ENCODE assay signal across 28 mouse cellular contexts in genomic region chr14:20783526-20783925, GRCm38 (mm10). TPM values are rescaled to one million over a fixed set of nuclear protein-coding genes. Genes with fewer than 3 reads are reported as not detected.
DNase-seq lines count a peak whose midpoint lies in the region; TF ChIP-seq lines count a peak whose summit lies in the region.
"Had no signal": no experiment of that assay in that cellular context is flagged by ENCODE, and none has a peak within 500 bp of the region (broad histone marks: within the 10 kb centered on the region; RNA-seq: fewer than 3 reads in every experiment).

No protein-coding gene starts in this region.

- H3K4me2 ChIP-seq in myocyte (ENCODE audit: low read depth) = peak overlapping the region; percentile 50
- H3K4me2 ChIP-seq: embryonic facial prominence, embryonic 13.5 days; embryonic facial prominence, embryonic 15.5 days; forebrain, embryonic 12.5 days had no signal

- H3ac ChIP-seq in myocyte (ENCODE audit: control insufficient read depth, insufficient read length) = no peak overlapping the region

- no peaks in the 10 kb centered on the region for H3K27me3 ChIP-seq in heart, embryonic 10.5 days (ENCODE audit: insufficient read depth, poor library complexity, severe bottlenecking)
- no peaks in the 10 kb centered on the region for H3K27me3 ChIP-seq in myocyte (ENCODE audit: control insufficient read depth, insufficient read depth, insufficient read length)
- no peaks in the 10 kb centered on the region for H3K27me3 ChIP-seq in cerebellum, adult 2 months (ENCODE audit: control insufficient read depth, insufficient read depth, low read length)
- H3K27me3 ChIP-seq: CH12.LX; embryonic facial prominence, embryonic 13.5 days; embryonic facial prominence, embryonic 15.5 days; forebrain, embryonic 12.5 days; Patski had no signal

- H3K4me1 ChIP-seq in heart, embryonic 10.5 days = peaks cover 56% of the 10 kb centered on the region
- peaks cover 15% of the 10 kb centered on the region for H3K4me1 ChIP-seq in bone marrow, adult 2 months (ENCODE audit: control insufficient read depth, insufficient read depth, low read length)
- H3K4me1 ChIP-seq in cerebellum, adult 2 months (ENCODE audit: control insufficient read depth, insufficient read depth, low read length) = peaks cover 19% of the 10 kb centered on the region

- peaks cover 81% of the 10 kb centered on the region for H3K36me3 ChIP-seq in heart, embryonic 10.5 days
- H3K36me3 ChIP-seq in myocyte (ENCODE audit: control insufficient read depth, insufficient read depth) = peaks cover 26% of the 10 kb centered on the region

- no peak overlapping the region for H3K4me3 ChIP-seq in heart, embryonic 10.5 days
- no peak overlapping the region for H3K4me3 ChIP-seq in bone marrow, adult 2 months (replicated peaks; ENCODE audit: control insufficient read depth, low read depth, low read length)
- H3K4me3 ChIP-seq in myocyte = no peak overlapping the region
- H3K4me3 ChIP-seq in cerebellum, adult 2 months (replicated peaks; ENCODE audit: insufficient read depth, low read depth, low read length) = no peak overlapping the region
- H3K4me3 ChIP-seq: embryonic facial prominence, embryonic 13.5 days; embryonic facial prominence, embryonic 15.5 days; erythroblast, embryonic 14.5 days; forebrain, embryonic 10.5 days; forebrain, embryonic 12.5 days had no signal

- TF ChIP-seq POLR2A in bone marrow, adult 2 months (IDR thresholded peaks at IDR 0.05; ENCODE audit: borderline replicate concordance, control insufficient read depth, low read depth, low read length) = no peak
- no peak for TF ChIP-seq POLR2A in myocyte (IDR thresholded peaks at IDR 0.05; ENCODE audit: insufficient read length, low read depth)
- TF ChIP-seq POLR2A in cerebellum, adult 2 months (IDR thresholded peaks at IDR 0.05; ENCODE audit: borderline replicate concordance, insufficient read depth, low read length) = no peak

- 93% methylated on average over 6 of the region's 6 CpGs for WGBS in heart, embryonic 10.5 days
- WGBS in bone marrow, adult 2 months = 59% methylated on average over 6 of the region's 6 CpGs
- 94% methylated on average over 6 of the region's 6 CpGs for WGBS in cerebellum, adult 2 months

- DNase-seq in heart, embryonic 10.5 days (ENCODE audit: low spot score) = no peak
- no peak for DNase-seq in heart, adult 11 months
- DNase-seq in 416B (ENCODE audit: low read depth) = peak; percentile 89
- no peak for DNase-seq in cerebellum, adult 2 months
- no peak for DNase-seq in embryo, embryonic 10 days (ENCODE audit: low spot score)
- DNase-seq in kidney, postnatal 25 days = no peak
- DNase-seq: adrenal gland, adult 8-10 months; adrenal gland, postnatal 14 days; adrenal gland, postnatal 36 days; B cell, adult 2 months; cerebellum, adult 11 months; cerebellum, adult 18-20 months; cerebellum, adult 9-10 months; cerebellum, postnatal 10 days; cerebellum, postnatal 25 days; embryo, embryonic 11 days had no signal

- peaks cover 74% of the 10 kb centered on the region for H3K79me2 ChIP-seq in myocyte (ENCODE audit: control insufficient read depth, insufficient read depth)

- H3K9me3 ChIP-seq in heart, embryonic 10.5 days = no peaks in the 10 kb centered on the region
- H3K9me3 ChIP-seq: embryonic facial prominence, embryonic 13.5 days; embryonic facial prominence, embryonic 15.5 days; forebrain, embryonic 10.5 days; forebrain, embryonic 12.5 days; G1E had no signal

- TF ChIP-seq CTCF in bone marrow, adult 2 months (IDR thresholded peaks at IDR 0.05; ENCODE audit: control insufficient read depth, insufficient read depth, low read length) = no peak
- TF ChIP-seq CTCF in cerebellum, adult 2 months (IDR thresholded peaks at IDR 0.05; ENCODE audit: borderline replicate concordance, insufficient read depth, low read depth, low read length) = no peak

- H3K27ac ChIP-seq in heart, embryonic 10.5 days = 0 out of 2 replicates have a peak overlapping the region, but pooled peaks have one; percentile 47
- H3K27ac ChIP-seq in bone marrow, adult 2 months (ENCODE audit: control insufficient read depth, insufficient read depth, low read depth, low read length, poor library complexity) = 0 out of 2 replicates have a peak overlapping the region, but pooled peaks have one; percentile 2
- no peak overlapping the region for H3K27ac ChIP-seq in cerebellum, adult 2 months (ENCODE audit: insufficient read depth, low read length)
- H3K27ac ChIP-seq: embryonic facial prominence, embryonic 13.5 days; embryonic facial prominence, embryonic 15.5 days; forebrain, embryonic 10.5 days; forebrain, embryonic 12.5 days had no signal

TF ChIP-seq in myocyte, 11 proteins besides CTCF, POLR2A, EP300 and RAD21:
- TF ChIP-seq MAX (IDR thresholded peaks at IDR 0.05; ENCODE audit: low read depth) (no peak), USF1 (IDR thresholded peaks at IDR 0.05; ENCODE audit: low read depth) (no peak), CEBPB (IDR thresholded peaks at IDR 0.05; ENCODE audit: insufficient read depth, poor library complexity, severe bottlenecking) (no peak), MYOD1 (IDR thresholded peaks at IDR 0.05; ENCODE audit: control insufficient read depth in 1 of 3, insufficient read length in 2 of 3, low read depth in 2 of 3) (no peak), SRF (IDR thresholded peaks at IDR 0.05; ENCODE audit: control insufficient read depth, insufficient read length, low read depth) (no peak), MYOG (IDR thresholded peaks at IDR 0.05; ENCODE audit: control insufficient read depth in 1 of 3, insufficient read depth in 1 of 3, insufficient read length in 2 of 3, low read depth in 2 of 3) (no peak), TCF3 (IDR thresholded peaks at IDR 0.05; ENCODE audit: insufficient read length, low read depth) (no peak), REST (IDR thresholded peaks at IDR 0.05; ENCODE audit: insufficient read depth, insufficient read length) (no peak), TCF12 (IDR thresholded peaks at IDR 0.05; ENCODE audit: insufficient read depth, poor library complexity, severe bottlenecking) (no peak), E2F4 (IDR thresholded peaks at IDR 0.05; ENCODE audit: insufficient read depth) (no peak), POLR2AphosphoS2 (IDR thresholded peaks at IDR 0.05; ENCODE audit: insufficient read length, low read depth) (no peak)
TF ChIP-seq in myocyte: peak in this region for 0.

RNA-seq across cellular contexts. Expression of gene Camk2g, which starts 10.4 kb away (rescaled TPM):
- polyA plus RNA-seq in heart, embryonic 10.5 days (2016; fragmentation: Nextera tagmentation; extraction: Ambion mirVana) = 60.6 and 65.3 TPM in 2 replicates
- polyA plus RNA-seq in bone marrow, adult 2 months (2011; ENCODE audit: insufficient read depth, insufficient read length, low replicate concordance, missing spikeins) = 4.8 and 13.8 TPM in 2 replicates
- 57.2 TPM for polyA plus RNA-seq in myocyte (2012; fragmentation: generic; extraction: Trizol)
- 217 and 222 TPM in 2 replicates for polyA plus RNA-seq in cerebellum, adult 2 months (2012; rRNA removed)

RNA-seq across cellular contexts. Expression of gene Ndst2, which starts 49.2 kb away (rescaled TPM):
- polyA plus RNA-seq in heart, embryonic 10.5 days (2016; fragmentation: Nextera tagmentation; extraction: Ambion mirVana) = 17.5 and 19.7 TPM in 2 replicates
- polyA plus RNA-seq in bone marrow, adult 2 months (2011; ENCODE audit: insufficient read depth, insufficient read length, low replicate concordance, missing spikeins) = 21.1 and 50.0 TPM in 2 replicates
- 11.9 TPM for polyA plus RNA-seq in myocyte (2012; fragmentation: generic; extraction: Trizol)
- polyA plus RNA-seq in cerebellum, adult 2 months (2012; rRNA removed) = 37.9 and 43.2 TPM in 2 replicates

RNA-seq across cellular contexts. Expression of gene Plau, which starts 52.9 kb away (rescaled TPM):
- 0.23 and 0.30 TPM in 2 replicates for polyA plus RNA-seq in heart, embryonic 10.5 days (2016; fragmentation: Nextera tagmentation; extraction: Ambion mirVana)
- 1.8 and 6.9 TPM in 2 replicates for polyA plus RNA-seq in bone marrow, adult 2 months (2011; ENCODE audit: insufficient read depth, insufficient read length, low replicate concordance, missing spikeins)
- 40.1 TPM for polyA plus RNA-seq in myocyte (2012; fragmentation: generic; extraction: Trizol)
- polyA plus RNA-seq in cerebellum, adult 2 months (2012; rRNA removed) = 0.90 and 1.1 TPM in 2 replicates
- polyA plus RNA-seq: activated CD4-positive, CD25-positive, alpha-beta regulatory T cell, adult 4 months; CD4-positive, CD25-positive, alpha-beta regulatory T cell, adult 4 months; erythroblast, embryonic 14.5 days; G1E had no signal
